Mouse (Mus musculus): ENCODE results near the gene Psmc3ip.

DNA sequence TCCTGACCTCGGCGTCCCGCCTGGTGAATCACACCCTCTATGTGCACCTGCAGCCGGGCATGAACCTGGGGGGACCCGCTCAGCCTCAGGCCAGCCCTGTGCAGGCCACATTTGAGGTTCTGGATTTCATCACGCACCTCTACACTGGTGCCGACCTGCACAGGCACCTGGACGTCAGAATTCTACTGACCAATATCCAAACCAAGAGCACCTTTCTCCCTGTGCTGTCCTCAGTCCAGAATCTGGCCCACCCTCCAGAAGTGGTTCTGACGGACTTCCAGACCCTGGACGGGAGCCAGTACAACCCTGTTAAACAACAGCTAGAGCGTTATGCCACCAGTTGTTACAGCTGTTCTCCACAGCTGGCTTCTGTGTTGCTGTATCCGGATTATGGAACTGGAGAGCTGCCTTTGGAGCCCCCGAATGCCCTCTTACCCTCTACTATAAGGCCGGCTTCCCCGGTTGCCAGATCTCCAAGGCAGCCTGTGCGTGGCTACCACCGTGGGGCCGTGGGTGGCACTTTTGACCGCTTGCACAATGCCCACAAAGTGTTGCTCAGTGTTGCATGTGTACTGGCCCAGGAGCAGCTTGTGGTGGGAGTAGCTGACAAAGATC, 12.0 kb downstream of the Psmc3ip start:
- no peak for TF ChIP-seq CTCF (IDR thresholded peaks at IDR 0.05; ENCODE audit: insufficient read depth, low read depth, low read length)
- no peak for TF ChIP-seq POLR2A (IDR thresholded peaks at IDR 0.05; ENCODE audit: insufficient read depth, low read depth, low read length)

Data from olfactory bulb, adult 2 months (tissue).